Mouse (Mus musculus): Measurements from ENCODE around the gene Rai14. TPM values are rescaled to one million over a fixed set of nuclear protein-coding genes. Genes with fewer than 3 reads are reported as not detected.

Gene Rai14
- polyA plus RNA-seq, 1 experiment, result not detected

DNA sequence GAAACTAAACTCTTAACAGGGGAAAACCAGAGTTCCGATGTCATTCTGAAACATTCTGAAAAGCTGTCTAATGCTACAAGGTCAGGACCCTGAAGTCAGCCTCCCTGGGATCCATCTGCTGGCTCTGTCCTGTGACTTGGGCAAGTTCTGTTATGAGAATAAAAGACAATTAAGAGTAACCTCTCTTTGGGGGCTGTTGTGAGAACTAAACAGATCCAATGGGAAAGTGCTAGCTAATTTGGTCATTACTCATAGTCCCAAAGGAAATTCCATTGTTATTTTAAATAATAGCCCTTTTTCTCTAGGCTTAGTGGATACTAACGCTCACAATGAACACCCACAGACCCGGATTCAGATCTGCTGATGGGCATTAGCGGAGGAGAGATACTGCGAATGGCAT, 72.0 kb downstream of the Rai14 start:
- no peaks in the 10 kb centered on the region for H3K4me1 ChIP-seq (ENCODE audit: control insufficient read depth, insufficient read depth, low read length)
- TF ChIP-seq CTCF (IDR thresholded peaks at IDR 0.05; ENCODE audit: insufficient read depth, low read depth, low read length), result no peak

DNA sequence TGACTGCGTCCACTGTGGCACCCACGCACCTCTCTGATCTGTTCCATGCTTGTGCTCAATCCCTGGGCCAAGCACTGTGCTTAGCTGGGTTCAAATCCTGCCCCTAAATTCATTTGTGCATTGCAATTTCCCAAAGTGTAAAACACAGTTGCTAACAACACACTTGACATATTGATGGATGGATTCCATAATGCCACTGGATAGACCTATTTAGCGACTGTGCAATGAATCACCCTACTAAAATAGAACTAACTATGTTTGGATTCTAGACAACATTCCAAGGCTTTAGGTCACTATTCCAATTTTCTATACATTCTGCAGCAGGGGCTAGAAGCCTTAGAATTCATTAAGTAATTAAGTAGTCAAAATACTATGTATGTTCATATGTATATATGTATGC, 73.7 kb downstream of the Rai14 start:
- 93% methylated on average over 3 of the region's 3 CpGs for WGBS
- Histone ChIP-seq H3K27ac (ENCODE audit: insufficient read depth, low read depth, low read length) (no peak overlapping the region), H3K4me3 (ENCODE audit: insufficient read depth, low read depth, low read length) (no peak overlapping the region), H3K4me1 (ENCODE audit: control insufficient read depth, insufficient read depth, low read length) (no peaks in the 10 kb centered on the region)
- TF ChIP-seq POLR2A (IDR thresholded peaks at IDR 0.05; ENCODE audit: insufficient read depth, low read depth, low read length) (no peak), CTCF (IDR thresholded peaks at IDR 0.05; ENCODE audit: insufficient read depth, low read depth, low read length) (no peak)

More for the DNA sequence above, 72.0 kb downstream of the Rai14 start:
- Histone ChIP-seq H3K27ac (ENCODE audit: insufficient read depth, low read depth, low read length) (no peak overlapping the region), H3K4me3 (ENCODE audit: insufficient read depth, low read depth, low read length) (no peak overlapping the region)
- WGBS, result 43% methylated on average over 5 of the region's 5 CpGs

DNA sequence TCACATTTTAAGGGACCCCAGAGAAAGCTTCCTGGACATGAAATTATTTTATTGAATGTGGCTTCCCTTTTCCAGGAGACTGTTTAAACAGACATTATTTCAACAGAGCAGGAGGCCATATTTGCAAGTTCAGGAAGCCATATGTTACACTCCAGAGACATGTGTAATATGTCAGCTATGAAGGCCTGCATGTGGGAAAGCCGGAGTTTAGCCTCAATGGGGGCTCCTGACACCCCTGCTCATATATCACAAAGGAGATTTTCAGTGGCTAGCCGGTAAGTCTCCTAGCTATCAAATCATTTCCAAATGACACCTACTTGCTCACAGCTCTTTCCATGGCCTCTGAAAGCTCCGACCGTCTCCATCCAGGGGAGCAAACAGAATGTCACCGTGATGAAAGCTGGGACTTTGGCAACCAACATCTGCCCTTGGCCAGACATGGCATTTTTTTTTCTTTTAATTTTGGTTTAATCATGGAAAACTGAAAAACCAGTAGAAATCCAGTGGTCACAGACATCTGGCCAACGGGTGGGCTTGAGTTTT, 77.1 kb downstream of the Rai14 start:
- H3K27ac ChIP-seq (ENCODE audit: insufficient read depth, low read depth, low read length), result no peak overlapping the region
- WGBS, result 86% methylated on average over 6 of the region's 6 CpGs
- no peak for TF ChIP-seq POLR2A (IDR thresholded peaks at IDR 0.05; ENCODE audit: insufficient read depth, low read depth, low read length)
- no peak for TF ChIP-seq CTCF (IDR thresholded peaks at IDR 0.05; ENCODE audit: insufficient read depth, low read depth, low read length)

DNA sequence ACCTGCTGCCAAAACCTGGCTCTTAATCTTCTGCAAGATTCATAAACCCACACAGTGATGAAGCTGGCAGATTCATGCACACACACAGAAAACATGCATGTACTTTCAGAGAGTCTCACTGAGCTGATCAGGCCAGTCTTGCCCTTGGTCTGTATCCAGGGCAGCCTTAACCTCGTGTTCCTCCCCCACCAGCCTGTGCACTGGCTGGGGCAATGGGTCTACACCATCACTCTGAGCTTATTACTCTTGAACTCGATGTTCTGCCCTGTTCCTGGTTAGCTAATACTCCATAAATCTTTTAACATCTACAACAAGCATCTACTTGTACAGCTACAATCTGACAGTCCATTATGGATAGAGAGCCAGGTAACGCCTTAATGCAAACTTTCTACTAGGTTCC, 77.6 kb downstream of the Rai14 start:
- no peak for TF ChIP-seq POLR2A (IDR thresholded peaks at IDR 0.05; ENCODE audit: insufficient read depth, low read depth, low read length)
- TF ChIP-seq CTCF (IDR thresholded peaks at IDR 0.05; ENCODE audit: insufficient read depth, low read depth, low read length), result no peak
- Histone ChIP-seq H3K4me1 (ENCODE audit: control insufficient read depth, insufficient read depth, low read length) (no peaks in the 10 kb centered on the region), H3K27ac (ENCODE audit: insufficient read depth, low read depth, low read length) (no peak overlapping the region), H3K4me3 (ENCODE audit: insufficient read depth, low read depth, low read length) (no peak overlapping the region)
- WGBS, result 86% methylated on average over 3 of the region's 3 CpGs

More for the DNA sequence above, 77.1 kb downstream of the Rai14 start:
- H3K4me3 ChIP-seq (ENCODE audit: insufficient read depth, low read depth, low read length), result no peak overlapping the region
- no peaks in the 10 kb centered on the region for H3K4me1 ChIP-seq (ENCODE audit: control insufficient read depth, insufficient read depth, low read length)

DNA sequence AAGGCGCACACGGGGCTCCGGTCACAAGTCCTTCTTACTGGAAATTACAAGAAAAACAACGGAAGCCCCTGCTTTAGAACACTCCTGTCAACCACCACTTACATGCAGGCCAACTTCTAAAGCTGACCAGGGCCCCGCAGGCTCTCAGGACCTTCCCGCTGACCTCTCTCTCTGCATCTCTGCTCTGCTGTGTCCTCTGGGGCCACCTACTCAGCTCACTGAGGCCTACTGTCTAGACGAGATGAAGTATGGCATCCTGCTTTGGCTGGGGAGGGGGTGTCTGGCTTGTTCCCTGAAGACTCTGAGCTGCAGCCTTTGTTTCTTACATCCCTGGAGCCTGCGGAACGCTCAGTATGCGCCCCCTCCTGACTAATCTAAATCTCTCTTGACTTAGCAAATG, 79.3 kb downstream of the Rai14 start:
- H3K27ac ChIP-seq (ENCODE audit: insufficient read depth, low read depth, low read length), result no peak overlapping the region
- H3K4me3 ChIP-seq (ENCODE audit: insufficient read depth, low read depth, low read length), result no peak overlapping the region
- TF ChIP-seq CTCF (IDR thresholded peaks at IDR 0.05; ENCODE audit: insufficient read depth, low read depth, low read length) (no peak), POLR2A (IDR thresholded peaks at IDR 0.05; ENCODE audit: insufficient read depth, low read depth, low read length) (no peak)
- 73% methylated on average over 10 of the region's 10 CpGs for WGBS
- no peaks in the 10 kb centered on the region for H3K4me1 ChIP-seq (ENCODE audit: control insufficient read depth, insufficient read depth, low read length)

DNA sequence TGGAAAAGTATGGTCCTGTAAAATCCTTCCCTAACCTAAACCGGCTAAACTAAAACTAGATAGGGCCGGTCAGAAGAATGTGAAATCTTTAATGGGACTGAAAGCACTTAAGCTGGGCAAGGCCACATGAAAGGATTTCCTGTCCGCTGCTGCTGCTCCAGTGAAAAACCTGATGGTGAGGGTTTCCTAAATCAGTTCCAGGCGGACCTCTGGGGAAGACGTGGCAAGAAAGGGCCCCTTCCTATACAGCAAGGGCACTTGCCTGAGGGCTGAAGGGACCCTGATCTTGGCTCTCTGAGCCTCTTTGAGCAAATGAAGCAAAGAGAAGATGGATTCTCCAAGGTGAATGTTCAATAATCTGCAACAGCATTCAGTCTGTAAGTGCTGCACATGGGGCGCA, 80.2 kb downstream of the Rai14 start:
- Histone ChIP-seq H3K4me1 (ENCODE audit: control insufficient read depth, insufficient read depth, low read length) (no peaks in the 10 kb centered on the region), H3K4me3 (ENCODE audit: insufficient read depth, low read depth, low read length) (no peak overlapping the region), H3K27ac (ENCODE audit: insufficient read depth, low read depth, low read length) (no peak overlapping the region)
- no peak for TF ChIP-seq CTCF (IDR thresholded peaks at IDR 0.05; ENCODE audit: insufficient read depth, low read depth, low read length)
- 69% methylated on average over 6 of the region's 6 CpGs for WGBS

DNA sequence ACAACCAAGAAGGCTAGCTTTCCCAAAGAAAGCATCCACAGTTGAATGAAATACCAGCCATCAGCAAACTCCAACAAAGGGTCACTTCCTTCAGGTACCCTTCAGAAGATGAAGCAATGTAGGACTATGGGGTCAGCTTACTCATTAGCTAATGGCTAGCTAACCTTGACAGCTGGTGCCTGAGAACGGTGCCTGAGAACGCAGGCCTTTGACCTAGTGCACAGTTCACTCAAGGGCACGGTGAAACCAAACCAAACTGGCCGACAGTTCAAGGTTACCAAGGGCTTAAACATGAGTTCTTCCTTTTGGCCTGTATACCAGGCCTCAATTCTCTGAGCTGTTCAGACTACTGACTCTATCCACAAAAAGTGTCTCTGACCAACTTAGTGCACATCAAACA, 81.0 kb downstream of the Rai14 start:
- 95% methylated on average over 4 of the region's 4 CpGs for WGBS
- Histone ChIP-seq H3K27ac (ENCODE audit: insufficient read depth, low read depth, low read length) (no peak overlapping the region), H3K4me3 (ENCODE audit: insufficient read depth, low read depth, low read length) (no peak overlapping the region), H3K4me1 (ENCODE audit: control insufficient read depth, insufficient read depth, low read length) (no peaks in the 10 kb centered on the region)
- no peak for TF ChIP-seq CTCF (IDR thresholded peaks at IDR 0.05; ENCODE audit: insufficient read depth, low read depth, low read length)
- TF ChIP-seq POLR2A (IDR thresholded peaks at IDR 0.05; ENCODE audit: insufficient read depth, low read depth, low read length), result no peak

DNA sequence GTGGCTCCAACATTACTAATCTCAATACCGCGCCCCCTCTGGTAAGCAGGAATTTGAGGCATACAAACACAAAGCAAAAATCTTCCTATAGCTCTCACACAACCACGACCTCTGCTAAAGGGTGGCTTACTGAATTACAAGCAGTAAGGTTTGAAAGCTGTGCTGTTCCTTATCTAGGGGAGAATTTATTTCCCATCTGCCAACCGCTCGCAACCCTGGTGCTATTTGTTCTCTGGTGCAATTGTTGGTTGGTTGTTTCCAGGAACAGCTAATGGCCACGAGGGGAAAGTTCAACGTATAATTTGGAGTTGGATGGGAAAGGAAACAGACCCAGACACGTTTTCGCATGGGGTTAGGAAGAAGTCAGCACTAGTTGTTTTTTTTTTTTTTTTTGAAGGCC, 81.8 kb downstream of the Rai14 start:
- no peak overlapping the region for H3K4me3 ChIP-seq (ENCODE audit: insufficient read depth, low read depth, low read length)
- WGBS, result 86% methylated on average over 9 of the region's 9 CpGs
- TF ChIP-seq POLR2A (IDR thresholded peaks at IDR 0.05; ENCODE audit: insufficient read depth, low read depth, low read length), result no peak
- no peak for TF ChIP-seq CTCF (IDR thresholded peaks at IDR 0.05; ENCODE audit: insufficient read depth, low read depth, low read length)
- H3K27ac ChIP-seq (ENCODE audit: insufficient read depth, low read depth, low read length), result no peak overlapping the region
- H3K4me1 ChIP-seq (ENCODE audit: control insufficient read depth, insufficient read depth, low read length), result no peaks in the 10 kb centered on the region

DNA sequence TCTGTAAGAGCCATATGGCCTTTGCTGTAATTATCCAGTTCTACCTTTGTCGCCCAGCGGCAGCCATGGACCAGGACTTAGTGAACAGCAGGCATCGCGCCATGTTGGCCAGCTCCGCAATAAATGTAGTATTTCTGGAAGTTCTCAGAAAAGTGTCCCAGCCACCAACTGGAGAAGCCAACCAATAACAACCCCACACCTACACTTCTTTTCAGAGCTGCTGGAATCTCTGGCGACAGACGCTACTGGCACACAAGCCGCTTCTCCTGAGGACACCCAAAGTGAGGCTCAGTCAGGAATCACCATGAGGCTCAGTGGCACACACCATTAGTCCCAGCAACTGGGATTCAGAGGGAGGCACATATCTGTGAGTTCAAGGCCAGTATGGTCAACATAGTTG, 82.4 kb downstream of the Rai14 start:
- TF ChIP-seq CTCF (IDR thresholded peaks at IDR 0.05; ENCODE audit: insufficient read depth, low read depth, low read length) (no peak), POLR2A (IDR thresholded peaks at IDR 0.05; ENCODE audit: insufficient read depth, low read depth, low read length) (no peak)
- WGBS, result 99% methylated on average over 8 of the region's 8 CpGs
- Histone ChIP-seq H3K27ac (ENCODE audit: insufficient read depth, low read depth, low read length) (no peak overlapping the region), H3K4me1 (ENCODE audit: control insufficient read depth, insufficient read depth, low read length) (no peaks in the 10 kb centered on the region), H3K4me3 (ENCODE audit: insufficient read depth, low read depth, low read length) (no peak overlapping the region)

DNA sequence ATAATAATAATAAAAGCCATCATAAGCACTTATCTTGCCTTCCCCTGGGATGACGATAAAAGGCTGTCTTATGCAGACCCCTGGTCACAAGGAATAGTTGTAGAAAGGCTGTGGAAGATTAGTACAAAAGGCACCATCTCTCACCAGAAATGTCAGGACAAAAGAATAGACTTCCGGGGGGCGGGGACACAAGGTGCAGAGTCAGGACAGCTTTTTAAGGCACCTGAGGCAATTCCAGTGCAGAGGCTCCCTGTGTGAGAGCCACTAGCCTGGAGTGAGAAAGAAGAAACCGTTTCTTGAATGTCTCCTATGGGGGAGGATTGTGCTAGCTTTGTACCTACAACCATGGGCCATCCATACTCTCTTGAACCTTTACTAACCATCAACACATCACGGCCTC, 82.9 kb downstream of the Rai14 start:
- no peaks in the 10 kb centered on the region for H3K4me1 ChIP-seq (ENCODE audit: control insufficient read depth, insufficient read depth, low read length)
- TF ChIP-seq POLR2A (IDR thresholded peaks at IDR 0.05; ENCODE audit: insufficient read depth, low read depth, low read length) (no peak), CTCF (IDR thresholded peaks at IDR 0.05; ENCODE audit: insufficient read depth, low read depth, low read length) (no peak)
- WGBS, result 96% methylated on average over 5 of the region's 5 CpGs
- H3K4me3 ChIP-seq (ENCODE audit: insufficient read depth, low read depth, low read length), result no peak overlapping the region
- H3K27ac ChIP-seq (ENCODE audit: insufficient read depth, low read depth, low read length), result no peak overlapping the region

All from olfactory bulb, adult 2 months (tissue).